Mouse (Mus musculus) ovary, postnatal 10 days (tissue): ENCODE measurements around the gene Lgals2.

Experiments used
- DNase-seq: peaks from one replicate; pipeline ENCODE4 v3.0.0; 2022; ENCODE audit warnings: low spot score

The Lgals2 gene

DNA sequence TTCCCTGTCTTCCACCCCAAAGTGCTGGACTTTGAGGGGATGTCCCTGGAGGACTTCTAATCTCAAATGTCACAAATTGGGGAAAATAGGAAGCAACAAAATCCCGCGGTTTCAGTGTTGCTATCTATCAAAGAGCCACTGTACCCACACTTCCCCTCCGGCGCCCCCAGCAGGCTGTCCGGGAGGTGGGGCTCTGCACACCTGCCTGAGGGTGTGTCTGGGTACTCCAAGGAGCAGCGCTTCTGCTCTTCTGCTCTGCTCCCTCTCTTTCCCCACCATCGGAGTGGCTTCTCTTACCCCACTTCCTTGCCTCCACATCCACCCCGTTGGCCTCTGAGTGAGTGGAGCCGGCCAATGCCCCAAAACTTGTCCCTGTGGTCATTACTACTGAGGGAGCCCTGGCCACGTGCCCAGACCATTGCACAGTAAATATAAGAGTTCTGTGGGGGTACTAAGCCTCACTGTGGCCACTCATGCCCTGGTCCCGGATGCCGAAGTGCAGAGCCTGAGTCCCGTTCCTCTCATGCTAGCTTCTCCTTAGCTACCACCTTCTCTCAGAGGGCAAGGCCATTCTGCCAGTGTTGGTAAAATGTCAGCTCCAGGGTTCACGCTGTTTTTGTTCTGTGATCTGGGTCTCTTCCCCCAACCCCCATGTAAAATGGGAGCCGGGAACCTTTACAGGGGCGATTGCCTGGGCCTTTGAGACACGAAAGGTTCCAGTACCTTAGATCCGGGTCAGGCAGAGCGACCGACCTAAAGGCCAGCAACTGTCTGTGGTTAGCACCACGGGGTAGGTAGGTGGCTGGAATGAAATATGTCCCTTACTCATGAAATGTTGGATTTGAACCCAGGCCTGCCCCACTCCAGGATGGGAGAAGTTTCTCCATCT lies 11.5 kb downstream of the Lgals2 start:
- DNase-seq, result no peak

DNA sequence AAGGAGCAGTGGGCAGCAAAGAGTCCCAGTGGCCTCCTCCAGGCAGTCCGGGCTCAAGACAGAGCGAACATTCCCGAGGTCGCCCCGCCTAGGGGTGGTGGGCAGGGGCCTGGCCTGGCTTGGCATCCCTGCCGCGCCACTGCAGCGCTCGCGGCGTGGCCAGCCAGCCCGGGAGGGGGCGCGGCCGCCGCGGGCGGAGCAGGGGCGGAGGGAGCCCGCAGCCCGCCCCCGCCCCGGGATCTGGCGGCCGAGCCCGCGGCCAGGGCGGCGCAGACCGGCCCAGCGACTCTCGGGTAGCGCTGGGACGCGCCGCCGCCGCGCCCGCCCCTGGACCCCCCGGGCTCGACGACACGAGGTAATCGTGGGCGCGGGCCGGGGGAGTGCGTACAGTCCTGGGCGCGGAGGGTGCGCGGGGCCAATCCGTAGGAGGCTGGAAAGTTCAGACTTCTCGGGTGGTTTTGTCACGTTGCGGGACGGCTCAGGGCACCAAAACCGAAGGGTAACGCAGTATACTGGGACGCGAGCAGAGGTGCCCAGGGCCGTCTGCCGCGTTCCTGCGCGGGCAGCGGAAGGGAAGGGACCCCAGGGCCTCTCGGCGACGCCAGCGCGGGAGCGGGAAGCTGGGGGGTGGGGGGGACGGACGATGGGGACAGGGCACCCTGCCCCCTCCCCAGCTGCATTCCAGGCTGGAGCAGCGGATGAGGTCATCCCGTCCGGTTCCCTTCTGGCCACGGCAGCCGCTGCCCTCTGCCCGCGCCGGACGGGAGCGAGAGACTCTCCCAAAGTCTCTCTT lies 12.8 kb downstream of the Lgals2 start, which contains the start of gene Cdc42ep1:
Cdc42ep1 (plus strand) TSS at position 254 of the 793 bp plus-strand sequence.
- no peak for DNase-seq

DNA sequence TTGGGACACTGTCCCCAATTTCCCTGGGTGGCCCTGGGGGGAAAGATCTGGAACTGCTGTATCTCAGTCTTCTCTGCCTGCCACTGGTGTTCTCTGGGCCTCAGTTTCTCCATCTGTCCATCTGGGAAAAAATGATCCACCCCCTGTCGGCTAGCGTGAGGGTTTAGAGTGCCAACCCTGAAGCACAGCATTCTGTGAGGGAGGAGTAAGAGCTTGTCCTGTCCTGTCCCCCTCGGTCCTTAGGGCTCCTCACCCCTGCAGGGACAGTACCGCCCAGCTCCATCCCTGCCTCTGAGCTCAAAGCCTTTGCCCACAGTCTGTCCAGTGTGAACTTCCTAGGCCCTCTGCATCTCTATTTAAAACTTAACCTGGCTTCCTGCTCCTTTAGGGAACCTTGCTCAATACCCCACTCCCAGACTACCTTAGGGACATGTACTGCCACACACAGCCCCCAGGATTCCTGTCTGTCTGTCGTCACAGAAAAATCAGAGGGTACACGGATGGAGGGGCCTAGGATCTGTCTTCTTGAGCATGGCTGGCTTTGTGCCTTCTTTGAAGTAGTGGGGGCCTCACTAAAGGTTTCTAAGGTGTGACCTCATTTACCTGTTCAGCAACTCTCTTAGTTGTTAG lies 14.1 kb downstream of the Lgals2 start:
- no peak for DNase-seq

DNA sequence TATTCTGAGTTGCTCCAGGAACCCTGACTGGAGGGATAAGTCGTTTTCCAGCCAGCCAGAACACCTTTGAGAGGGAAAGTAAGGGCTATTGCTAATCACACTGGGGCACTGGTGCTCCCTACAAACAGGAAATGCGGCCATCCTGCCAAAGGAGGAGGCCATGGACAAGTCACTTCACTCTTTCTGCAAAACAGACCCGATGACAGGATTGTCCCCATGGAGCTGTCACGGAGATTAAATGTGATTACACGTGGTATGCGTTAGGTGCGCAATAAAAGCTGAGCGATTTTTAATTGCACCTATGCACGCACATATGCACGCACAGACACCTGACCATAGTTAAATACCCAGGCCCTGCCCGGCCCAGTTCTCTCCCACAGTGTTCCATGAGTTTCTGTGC lies 14.6 kb downstream of the Lgals2 start:
- no peak for DNase-seq

DNA sequence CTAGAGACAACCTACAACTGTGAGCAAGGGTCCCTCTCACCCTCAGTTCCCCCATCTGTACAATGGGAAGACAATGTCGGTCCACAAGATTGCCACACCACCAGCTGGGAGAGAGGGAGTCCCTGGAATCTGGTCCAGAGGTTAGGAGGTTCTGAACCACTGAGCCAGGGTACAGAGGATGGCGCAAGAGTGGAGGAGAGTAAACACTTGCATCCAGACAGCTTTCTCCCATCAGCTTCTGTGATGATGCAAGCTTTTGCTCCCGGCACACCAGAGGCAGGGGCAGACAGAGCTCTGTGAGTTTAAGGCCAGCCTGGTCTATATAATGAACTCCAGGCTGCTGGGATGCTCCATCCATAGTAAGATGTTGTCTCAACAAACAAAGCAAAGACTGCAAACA lies 15.1 kb downstream of the Lgals2 start:
- no peak for DNase-seq

DNA sequence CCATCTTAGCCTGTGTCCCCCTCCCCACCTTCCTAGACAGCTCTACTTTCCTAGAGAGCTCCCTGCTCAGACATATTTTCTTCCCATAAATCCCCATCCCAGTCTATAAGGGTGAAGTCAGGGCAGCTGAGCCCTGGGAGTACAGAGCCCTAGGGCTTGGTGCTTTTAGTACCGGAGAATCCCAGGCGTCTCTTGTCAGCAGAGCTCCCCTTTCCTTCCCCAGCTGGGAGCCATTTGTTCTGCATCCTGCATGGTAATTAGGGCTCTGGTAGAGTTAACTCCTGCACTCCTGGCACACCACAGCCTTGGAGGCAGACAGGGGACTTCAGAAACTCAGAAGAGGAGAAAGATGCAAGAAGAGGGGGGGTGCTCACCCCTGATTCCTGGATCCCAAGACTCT lies 15.6 kb downstream of the Lgals2 start:
- no peak for DNase-seq

DNA sequence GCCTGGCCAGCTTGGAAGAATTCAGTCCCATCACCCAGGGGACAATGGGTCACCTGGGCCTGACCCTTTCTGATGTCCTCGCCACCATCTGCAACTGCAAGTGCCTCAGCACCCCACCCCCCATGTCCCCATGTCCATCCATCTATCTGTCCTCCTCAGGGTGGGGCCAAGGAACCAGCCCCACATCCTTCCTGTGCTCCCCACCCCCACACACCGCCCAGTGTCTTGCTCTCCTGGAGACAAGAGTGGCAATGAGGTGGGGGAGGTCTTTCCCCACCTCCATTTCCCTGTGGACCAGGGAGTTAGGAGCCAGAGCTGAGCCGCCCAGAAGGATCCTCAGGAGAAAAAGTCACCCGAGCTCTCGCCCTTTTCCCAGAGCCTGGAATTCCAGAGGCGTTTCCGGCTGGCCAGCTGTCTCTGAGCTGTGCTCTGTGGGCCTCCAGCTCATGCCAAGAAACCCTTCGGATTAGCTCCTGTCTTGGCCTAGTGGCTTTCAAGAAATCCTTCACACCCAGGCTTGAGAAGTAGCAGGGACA lies 19.2 kb downstream of the Lgals2 start:
- DNase-seq, result no peak

DNA sequence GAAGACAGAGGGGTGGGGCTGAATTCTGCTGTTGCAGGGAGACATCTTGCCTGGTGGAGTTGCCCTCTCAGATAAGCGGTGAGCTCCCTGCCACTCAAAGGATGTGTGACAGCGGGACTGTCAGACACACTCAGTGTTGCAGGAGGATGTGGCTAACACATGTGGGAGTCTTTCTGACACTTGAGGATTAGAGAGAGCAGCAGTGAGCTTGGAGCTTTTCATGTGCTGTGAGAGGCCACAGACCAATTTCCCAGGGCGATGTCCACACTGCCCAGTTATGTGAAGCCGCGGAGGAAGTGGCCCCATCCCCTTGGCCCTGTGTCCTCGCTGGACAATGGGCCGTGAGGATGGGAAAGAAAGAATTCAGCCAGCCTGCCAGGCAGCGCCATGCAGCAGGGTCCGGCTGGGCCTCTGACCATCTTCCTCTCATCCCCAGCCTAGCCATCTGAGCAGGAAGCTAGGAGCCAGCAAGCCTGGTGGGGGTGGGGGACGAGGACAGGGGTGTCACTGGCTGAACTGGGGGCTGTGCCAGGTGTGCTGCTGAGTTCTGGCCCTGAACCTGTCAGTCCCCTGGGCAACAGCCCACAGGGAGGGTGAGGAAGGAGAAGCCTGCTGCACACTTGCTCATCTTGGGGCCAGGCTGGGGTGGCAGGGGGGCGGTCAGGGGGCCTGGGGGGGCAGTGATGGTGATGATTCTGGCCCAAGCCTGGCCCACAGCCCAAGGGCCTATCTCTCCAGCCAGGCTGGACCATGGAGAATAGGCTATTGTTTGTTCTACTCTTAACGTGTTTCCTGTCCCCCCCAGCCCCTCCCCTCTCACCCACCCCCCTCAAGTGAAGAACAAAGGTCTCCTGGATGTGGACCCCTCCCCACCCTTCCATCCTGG lies 19.9 kb downstream of the Lgals2 start:
- DNase-seq, result no peak

DNA sequence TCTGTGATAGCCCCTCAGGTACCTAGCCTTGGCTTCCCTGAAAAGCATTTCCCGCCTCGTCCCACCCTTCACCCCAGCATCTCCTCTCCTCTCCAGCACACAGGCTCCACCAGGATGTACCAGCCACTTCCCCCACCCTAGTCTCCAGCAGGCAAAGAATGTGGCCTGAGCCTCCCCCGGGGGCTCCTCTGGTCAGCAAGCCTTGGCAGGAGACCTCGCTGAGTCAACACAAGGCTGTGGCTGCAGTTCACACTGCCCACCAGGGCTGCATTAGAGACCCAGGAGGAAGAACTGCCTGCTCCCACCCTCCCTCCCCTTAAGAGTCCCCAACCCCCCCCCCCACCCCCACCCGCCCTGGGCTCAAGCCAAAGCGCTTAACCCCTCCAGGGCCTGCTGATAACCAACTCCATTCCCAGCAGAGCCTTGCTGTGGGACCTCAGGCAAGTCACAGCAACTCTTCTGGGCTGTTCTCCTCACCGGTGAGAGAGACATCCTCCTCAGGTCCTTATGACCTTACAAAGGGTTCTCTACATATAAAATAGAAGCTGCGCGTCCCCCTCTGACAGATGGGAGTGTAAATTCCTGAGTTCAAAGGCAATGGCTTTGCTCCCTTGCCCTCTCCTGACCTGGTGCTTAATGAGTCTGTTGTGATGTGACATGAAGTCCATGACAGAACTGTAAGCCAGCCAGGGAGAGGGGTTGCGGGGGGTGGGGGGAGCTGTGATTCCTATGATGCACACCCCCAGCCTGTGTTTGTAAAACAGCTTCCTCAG lies 20.9 kb downstream of the Lgals2 start:
- DNase-seq, result no peak

DNA sequence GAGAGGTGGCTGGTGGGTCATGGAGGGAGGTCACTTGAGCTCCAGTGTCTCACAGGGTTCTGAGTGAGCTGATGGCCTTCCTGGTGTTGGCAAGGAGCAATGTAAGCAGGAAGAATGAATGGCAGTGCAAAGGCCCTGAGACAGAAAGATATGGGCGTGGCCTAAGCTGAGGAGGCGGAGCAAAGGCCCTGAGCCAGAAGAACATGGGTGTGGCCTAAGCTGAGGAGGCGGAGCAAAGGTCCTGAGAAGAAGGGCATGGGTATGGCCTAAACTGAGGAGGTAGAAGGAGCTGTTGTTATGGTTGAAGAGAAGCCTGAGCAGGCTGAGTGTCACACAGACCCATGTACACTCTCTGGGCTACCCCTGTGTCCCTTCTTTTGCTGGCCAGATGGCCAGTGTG lies 21.7 kb downstream of the Lgals2 start:
- DNase-seq, result no peak

DNA sequence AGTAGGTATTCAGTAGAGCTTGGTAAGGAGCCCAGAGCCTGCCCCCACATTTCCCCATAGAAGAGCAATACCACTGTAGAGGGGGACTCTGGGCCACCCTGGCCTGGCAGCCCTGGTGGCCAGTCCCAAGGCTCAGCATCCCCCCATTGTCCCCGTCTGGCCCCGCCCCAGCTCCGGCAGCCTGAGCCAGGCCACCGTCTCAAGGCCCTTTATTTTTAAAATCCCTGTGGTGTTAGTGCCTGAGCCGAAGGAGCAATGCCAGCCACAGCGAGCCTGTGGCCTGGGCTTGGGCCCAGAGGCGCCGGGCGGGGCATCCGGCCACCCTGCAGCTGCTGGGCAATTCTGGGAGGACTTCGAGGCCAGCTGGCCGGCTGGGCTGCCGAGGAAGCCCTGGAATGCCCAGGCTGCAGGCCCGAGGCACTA lies 22.6 kb downstream of the Lgals2 start:
- no peak for DNase-seq

DNA sequence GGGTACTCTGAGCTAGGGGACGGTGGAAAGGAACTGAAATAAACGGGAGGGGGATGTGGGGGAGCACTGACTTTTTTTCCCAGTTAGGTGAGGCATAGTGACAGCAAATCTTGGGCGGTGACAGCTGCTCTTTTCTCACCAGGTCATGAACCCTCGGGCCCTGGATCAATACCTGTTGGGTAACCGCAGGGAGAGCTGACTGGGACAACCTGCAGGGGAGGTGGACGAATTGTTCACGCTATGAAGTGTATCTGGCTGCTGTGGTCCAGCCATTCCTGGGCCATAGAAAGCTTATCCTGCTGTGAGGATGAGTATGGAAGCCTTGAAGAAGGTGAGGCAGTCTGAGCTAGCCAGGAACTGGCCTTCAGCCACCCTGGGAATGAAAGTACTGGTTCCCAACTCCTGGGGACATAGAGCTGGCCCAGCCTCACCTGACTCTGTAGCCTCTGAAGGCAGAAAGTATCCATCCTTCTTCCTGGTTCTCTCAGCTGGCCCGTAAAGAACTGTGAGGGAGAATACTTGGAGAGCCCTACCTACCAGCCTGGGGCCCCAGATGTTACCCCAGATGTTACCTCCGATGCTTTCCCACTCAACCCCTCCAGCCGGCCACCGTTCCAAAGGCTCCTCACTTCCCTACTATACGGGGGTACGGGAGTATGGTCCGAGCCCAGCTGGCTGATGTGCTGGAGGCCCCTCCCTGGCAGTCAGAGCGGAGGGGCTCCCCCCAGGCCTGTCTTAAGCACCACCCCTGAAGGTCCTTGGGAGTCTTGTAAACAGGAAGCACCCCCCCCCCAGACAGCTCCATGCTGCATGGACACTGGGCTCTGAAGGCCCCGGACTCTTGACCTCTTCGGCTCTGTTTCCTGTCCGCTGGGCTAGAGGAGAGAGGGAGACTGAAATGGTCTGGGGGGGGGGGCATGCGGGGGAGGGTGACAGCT lies 23.3 kb downstream of the Lgals2 start:
- no peak for DNase-seq

DNA sequence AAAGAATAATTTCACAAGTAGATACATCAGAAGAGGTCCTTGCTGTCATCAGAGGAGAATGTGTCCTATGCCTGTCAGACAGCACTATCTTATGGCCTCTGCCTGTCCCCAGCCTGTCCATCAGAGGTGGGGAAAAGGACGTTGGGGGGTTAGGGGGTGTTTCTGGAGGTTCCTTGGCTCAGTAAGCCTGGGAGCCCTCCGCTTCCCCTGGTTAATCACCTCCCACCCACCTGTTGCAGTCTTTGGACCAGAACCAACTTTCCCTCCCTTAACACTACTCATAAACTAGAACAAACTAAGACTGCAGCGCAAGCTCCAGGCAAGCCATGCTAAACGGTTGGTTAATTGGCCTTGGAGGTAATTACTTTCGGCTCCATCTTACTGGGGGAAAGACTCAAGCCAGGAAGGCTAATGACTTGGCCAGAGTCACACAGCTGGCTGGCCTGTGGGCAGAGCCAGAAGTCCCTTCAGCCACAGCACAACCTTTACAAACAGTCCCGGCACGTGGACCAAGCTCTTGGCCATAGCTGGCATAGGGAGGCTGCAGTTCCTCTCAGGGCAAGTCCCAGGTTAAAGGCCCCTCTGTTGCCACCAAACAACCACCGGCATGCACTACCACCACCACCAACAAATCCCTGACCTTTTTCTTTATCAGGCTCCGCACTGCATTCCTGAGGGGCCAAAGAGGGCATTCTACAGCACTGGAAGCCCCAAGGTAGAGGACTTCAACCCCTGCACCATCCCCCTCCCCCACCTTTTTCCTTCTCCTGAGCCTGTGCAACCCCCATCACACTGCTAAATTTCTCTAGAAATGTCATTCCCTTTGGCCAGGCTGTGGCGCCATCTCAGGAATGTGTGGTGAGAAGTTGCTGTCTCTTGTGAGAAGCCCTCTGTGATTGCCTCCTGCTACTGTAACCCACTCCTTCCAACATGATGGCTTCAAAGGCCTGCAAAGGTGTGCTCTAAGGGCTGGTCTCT lies 24.3 kb downstream of the Lgals2 start:
- DNase-seq, result no peak

DNA sequence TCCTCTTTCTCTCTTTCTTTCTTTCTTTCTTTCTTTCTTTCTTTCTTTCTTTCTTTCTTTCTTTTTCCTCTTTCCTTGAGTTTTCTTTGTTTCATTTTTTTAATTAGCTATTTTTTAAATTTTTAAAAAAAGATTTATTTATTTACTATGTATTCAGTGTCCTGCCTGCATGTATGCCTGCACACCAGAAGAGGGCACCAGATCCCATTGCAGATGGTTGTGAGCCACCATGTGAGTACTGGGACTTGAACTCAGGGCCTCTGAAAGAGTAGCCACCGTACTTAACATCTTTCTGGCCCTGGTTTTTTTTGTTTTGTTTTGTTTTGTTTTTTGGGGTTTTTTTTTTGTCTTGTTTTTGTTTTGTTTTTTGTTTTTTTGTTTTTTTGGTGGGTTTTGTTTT lies 25.7 kb downstream of the Lgals2 start:
- DNase-seq, result no peak

DNA sequence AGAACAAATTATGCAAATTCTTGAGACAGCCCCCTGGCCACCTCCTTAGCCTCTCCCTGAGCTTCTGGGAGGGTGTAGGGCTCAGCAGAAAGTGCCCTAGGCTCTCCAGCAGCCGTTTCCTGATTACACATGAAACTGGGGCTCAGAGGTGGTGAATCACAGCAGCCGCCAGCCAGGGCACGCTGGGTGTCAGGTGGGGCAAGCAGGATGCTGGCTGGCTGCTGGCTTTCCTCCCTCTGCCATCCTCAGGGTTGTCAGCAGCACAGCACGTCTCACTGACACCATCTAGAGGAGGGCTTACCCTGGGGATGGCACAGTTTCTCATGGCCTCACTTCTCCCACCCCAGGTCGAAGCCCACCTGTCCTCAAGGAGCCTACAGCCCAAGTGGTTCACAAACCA lies 27.0 kb downstream of the Lgals2 start:
- DNase-seq, result no peak

DNA sequence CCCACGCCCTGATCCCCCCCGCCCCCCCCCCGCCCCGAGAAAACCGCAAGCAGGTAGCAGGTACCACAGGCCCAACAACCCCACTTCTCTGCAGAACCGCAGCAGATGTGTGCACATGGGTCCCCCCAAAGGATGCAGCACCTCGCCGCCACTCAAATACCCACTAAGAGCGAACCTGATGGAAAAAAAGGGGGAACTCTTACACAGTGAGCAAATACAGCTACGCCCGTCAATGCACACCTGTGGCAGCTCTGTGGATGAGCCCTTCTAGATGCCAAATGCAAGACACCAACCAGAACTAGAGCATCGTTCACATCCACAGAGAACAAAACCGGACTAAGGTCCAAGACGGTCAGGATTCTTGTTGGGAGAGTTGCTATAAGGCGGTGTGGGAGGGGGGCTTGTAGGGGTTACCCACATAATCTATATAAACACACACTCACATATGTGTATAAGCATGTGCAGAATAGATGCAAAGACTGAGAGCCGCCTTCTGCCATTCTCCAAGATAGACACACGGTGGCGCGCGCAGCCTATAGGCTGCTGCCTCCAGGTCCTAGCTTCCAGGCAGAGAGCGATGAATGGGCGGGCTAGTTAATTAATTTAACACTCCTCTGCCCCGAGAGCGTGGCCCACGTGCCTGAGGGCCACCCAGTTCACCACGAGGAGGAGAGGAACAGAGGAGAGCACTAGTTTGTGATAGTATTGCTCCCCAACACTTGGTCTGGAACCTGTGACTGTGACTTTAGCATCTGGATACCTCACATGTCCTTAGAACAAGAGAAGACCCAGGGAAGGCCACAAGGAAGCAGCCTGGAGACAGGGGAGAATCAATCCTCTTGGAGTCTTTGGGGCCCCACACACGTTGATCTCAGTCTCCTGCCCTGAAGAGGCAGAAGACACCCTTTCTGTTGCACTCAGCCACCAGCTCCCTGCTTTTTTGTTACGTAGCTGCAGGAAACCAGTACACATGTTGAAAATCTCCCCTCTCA lies 28.8 kb downstream of the Lgals2 start:
- DNase-seq, result no peak

DNA sequence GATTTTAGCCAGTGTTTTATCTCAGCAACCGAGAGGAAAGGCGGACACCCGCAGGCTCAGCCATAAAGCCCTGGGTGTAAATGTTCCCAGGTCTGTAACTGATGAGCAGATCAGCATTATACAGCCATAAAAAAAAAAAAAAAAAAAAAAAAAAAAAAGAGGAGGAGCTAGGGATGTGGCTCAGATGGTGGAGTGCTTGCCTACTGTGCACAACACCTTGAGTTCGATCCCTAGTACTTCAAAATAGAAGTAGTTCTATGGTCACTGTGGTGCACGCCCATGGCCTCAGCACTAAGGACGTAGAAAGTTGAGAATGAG lies 39.3 kb downstream of the Lgals2 start:
- no peak for DNase-seq
